Comparison of ENCODE assay signal across 28 mouse cellular contexts in genomic region chr15:7597335-7597734, GRCm38 (mm10).
A peak's percentile ranks its signal among the peaks of the same experiment; 100 is the strongest.
DNase-seq lines count a peak whose midpoint lies in the region; TF ChIP-seq lines count a peak whose summit lies in the region.
"Had no signal": no experiment of that assay in that cellular context is flagged by ENCODE, and none has a peak within 500 bp of the region (broad histone marks: within the 10 kb centered on the region; RNA-seq: fewer than 3 reads in every experiment).

No protein-coding gene starts in this region.

- H3K79me3 ChIP-seq in C2C12 (ENCODE audit: low read depth), result no peaks in the 10 kb centered on the region

- 75% methylated on average over 4 of the region's 4 CpGs for WGBS in heart, adult 2 months

- no peaks in the 10 kb centered on the region for H3K4me1 ChIP-seq in heart, adult 2 months (ENCODE audit: control insufficient read depth, insufficient read depth, low read length)
- H3K4me1 ChIP-seq: heart, embryonic 13.5 days; liver, embryonic 15.5 days; midbrain, embryonic 13.5 days; neural tube, embryonic 15.5 days had no signal

- no peak for TF ChIP-seq CTCF in C2C12 (IDR thresholded peaks at IDR 0.05; ENCODE audit: control insufficient read depth, insufficient read depth, insufficient read length)
- no peak for TF ChIP-seq CTCF in heart, adult 2 months (IDR thresholded peaks at IDR 0.05)

- peak overlapping the region; percentile 37 for H3K4me2 ChIP-seq in myocyte (ENCODE audit: low read depth)
- H3K4me2 ChIP-seq: heart, embryonic 13.5 days; hindbrain, embryonic 14.5 days; kidney, embryonic 15.5 days; limb, embryonic 12.5 days; liver, embryonic 15.5 days; midbrain, embryonic 13.5 days; neural tube, embryonic 15.5 days had no signal

- H3ac ChIP-seq in C2C12 (ENCODE audit: control insufficient read depth, insufficient read length, low read depth) (no peak overlapping the region), myocyte (ENCODE audit: control insufficient read depth, insufficient read length) (no peak overlapping the region)

- intact Hi-C loops in heart, adult 2 months (cut with DNase I), result no loop called here

- no peaks in the 10 kb centered on the region for H3K27me3 ChIP-seq in C2C12 (ENCODE audit: control insufficient read depth, insufficient read depth, insufficient read length)
- H3K27me3 ChIP-seq in myocyte (ENCODE audit: control insufficient read depth, insufficient read depth, insufficient read length), result no peaks in the 10 kb centered on the region
- no peaks in the 10 kb centered on the region for H3K27me3 ChIP-seq in heart, adult 2 months (ENCODE audit: control insufficient read depth, insufficient read depth, low read length)
- H3K27me3 ChIP-seq: heart, embryonic 13.5 days; kidney, embryonic 15.5 days; limb, embryonic 12.5 days; liver, embryonic 15.5 days; midbrain, embryonic 13.5 days; neural tube, embryonic 15.5 days had no signal

- no peak overlapping the region for H3K9ac ChIP-seq in heart, adult 2 months (ENCODE audit: low read depth, low read length)
- H3K9ac ChIP-seq: heart, embryonic 13.5 days; hindbrain, embryonic 14.5 days; kidney, embryonic 15.5 days; limb, embryonic 12.5 days; liver, embryonic 15.5 days; midbrain, embryonic 13.5 days; neural tube, embryonic 15.5 days had no signal

- H3K4me3 ChIP-seq in C2C12 (ENCODE audit: insufficient read depth, poor library complexity, severe bottlenecking), result no peak overlapping the region
- no peak overlapping the region for H3K4me3 ChIP-seq in myocyte
- no peak overlapping the region for H3K4me3 ChIP-seq in heart, adult 2 months
- H3K4me3 ChIP-seq: heart, embryonic 13.5 days; kidney, embryonic 15.5 days; limb, embryonic 12.5 days; liver, embryonic 15.5 days; midbrain, embryonic 13.5 days; neural tube, embryonic 15.5 days had no signal

- no peaks in the 10 kb centered on the region for H3K36me3 ChIP-seq in C2C12 (ENCODE audit: control insufficient read depth, insufficient read depth)
- H3K36me3 ChIP-seq in myocyte (ENCODE audit: control insufficient read depth, insufficient read depth), result no peaks in the 10 kb centered on the region
- H3K36me3 ChIP-seq in heart, adult 2 months (ENCODE audit: control insufficient read depth, insufficient read depth, low read length), result no peaks in the 10 kb centered on the region
- H3K36me3 ChIP-seq: G1E; heart, embryonic 13.5 days; kidney, embryonic 15.5 days; limb, embryonic 12.5 days; liver, embryonic 15.5 days; midbrain, embryonic 13.5 days; neural tube, embryonic 15.5 days had no signal

- peak; percentile 19 for DNase-seq in fibroblast of lung, adult 2 months (ENCODE audit: low read depth)
- DNase-seq in lung, postnatal 10 days, result peak; percentile 56
- no peak for DNase-seq in heart, adult 2 months
- DNase-seq in ovary, adult 18-20 months (ENCODE audit: low spot score), result no peak
- DNase-seq in urinary bladder, postnatal 36 days (ENCODE audit: low spot score in 2 of 2), result no peak
- DNase-seq: adrenal gland, postnatal 36 days; B cell, adult 2 months; cerebellum, adult 18-20 months; cerebellum, postnatal 14 days; gastrocnemius, postnatal 25 days; heart, adult 18-20 months; heart, postnatal 10 days; kidney, adult 11 months; kidney, postnatal 25 days; right cerebral cortex, adult 18-20 months; right cerebral cortex, postnatal 4 days; thymus, postnatal 4 days had no signal

- H3K27ac ChIP-seq in heart, adult 2 months, result no peak overlapping the region
- H3K27ac ChIP-seq: heart, embryonic 13.5 days; hindbrain, embryonic 14.5 days; kidney, embryonic 15.5 days; limb, embryonic 12.5 days; liver, embryonic 15.5 days; macrophage; midbrain, embryonic 13.5 days; neural tube, embryonic 15.5 days had no signal

- H3K79me2 ChIP-seq in C2C12 (ENCODE audit: control insufficient read depth, insufficient read depth) (no peaks in the 10 kb centered on the region), myocyte (ENCODE audit: control insufficient read depth, insufficient read depth) (no peaks in the 10 kb centered on the region)
- no peaks in the 10 kb centered on the region for H3K79me2 ChIP-seq in heart, adult 2 months (replicated peaks; ENCODE audit: control insufficient read depth, insufficient read depth, low read length)

- TF ChIP-seq EP300 in heart, adult 2 months (IDR thresholded peaks at IDR 0.05; ENCODE audit: insufficient read depth, low read depth, low read length), result no peak

- TF ChIP-seq POLR2A in myocyte (IDR thresholded peaks at IDR 0.05; ENCODE audit: insufficient read length, low read depth), result no peak
- no peak for TF ChIP-seq POLR2A in heart, adult 2 months (IDR thresholded peaks at IDR 0.05; ENCODE audit: insufficient read depth, low read depth, low read length)

TF ChIP-seq in C2C12, 6 proteins besides CTCF, POLR2A, EP300 and RAD21:
- TF ChIP-seq MYOD1 (IDR thresholded peaks at IDR 0.05; ENCODE audit: control insufficient read depth, insufficient read length, low read depth), result peak; percentile 31
- TF ChIP-seq FOSL1 (IDR thresholded peaks at IDR 0.05; ENCODE audit: insufficient read depth, low read length, poor library complexity, severe bottlenecking), result peak; percentile 52
- no peak for TF ChIP-seq MYOG (IDR thresholded peaks at IDR 0.05; ENCODE audit: control insufficient read depth, extremely low read depth, insufficient read length)
- TF ChIP-seq MAX (IDR thresholded peaks at IDR 0.05), result peak; percentile 65
- no peak for TF ChIP-seq USF1 (IDR thresholded peaks at IDR 0.05; ENCODE audit: low read depth)
- TF ChIP-seq CEBPB (IDR thresholded peaks at IDR 0.05; ENCODE audit: low read depth), result no peak

TF ChIP-seq in myocyte, 11 proteins besides CTCF, POLR2A, EP300 and RAD21:
- TF ChIP-seq MYOD1 (IDR thresholded peaks at IDR 0.05; ENCODE audit: control insufficient read depth in 1 of 3, insufficient read length in 2 of 3, low read depth in 2 of 3) (peak in 2 of 3 experiments; percentile 30 to 61), TCF3 (IDR thresholded peaks at IDR 0.05; ENCODE audit: insufficient read length, low read depth) (no peak)

Comparison
In these comparisons a context has a peak if more than half of its experiments do, and no peak if none do; other contexts are left out.
1. DNase-seq: peak in fibroblast of lung, adult 2 months (single experiment) and lung, postnatal 10 days (single experiment); none in heart, adult 2 months (0 of 2), ovary, adult 18-20 months (single experiment) and urinary bladder, postnatal 36 days (0 of 2).